Mouse (Mus musculus): ENCODE results near the gene Abhd13. TPM values are rescaled to one million over a fixed set of nuclear protein-coding genes. Genes with fewer than 3 reads are reported as not detected.

Gene Abhd13
- 19.5 and 22.2 TPM in 2 replicates for polyA plus RNA-seq (2014; fragmentation: Nextera tagmentation; extraction: Ambion mirVana)

- Histone ChIP-seq H3K27ac (replicated peaks; ENCODE audit: low read depth, low read length) (peak within 1 kb of the TSS; percentile 74), H3K4me2 (ENCODE audit: low read depth, low read length) (peak within 1 kb of the TSS; percentile 83), H3K4me3 (ENCODE audit: low read depth, low read length) (peak within 1 kb of the TSS; percentile 81), H3K9me3 (ENCODE audit: control insufficient read depth, low read length) (no peaks in the 10 kb centered on the region), H3K36me3 (ENCODE audit: control insufficient read depth, insufficient read depth, low read length) (peaks cover 6% of the 10 kb centered on the region), H3K9ac (ENCODE audit: low read depth, low read length) (peak within 1 kb of the TSS; percentile 88), H3K4me1 (ENCODE audit: control insufficient read depth, insufficient read depth, low read length) (peaks cover 27% of the 10 kb centered on the region), H3K27me3 (replicated peaks; ENCODE audit: control insufficient read depth, insufficient read depth, low read length) (no peaks in the 10 kb centered on the region)
- peak; percentile 79 for ATAC-seq (ENCODE audit: low read depth)
- WGBS = 0% methylated on average over 33 of the region's 68 CpGs
- peak; percentile 97 for DNase-seq (ENCODE audit: low spot score)
Measured at GRCm38 (mm10) chr8:9977573-9978314, at the start of gene Abhd13, which contains the start of gene Lig4. Gene Abhd13 (plus strand): TSS chr8:9977707. Gene Lig4 (minus strand): TSS chr8:9977686.

- Histone ChIP-seq H3K27me3 (replicated peaks; ENCODE audit: control insufficient read depth, insufficient read depth, low read length) (no peaks in the 10 kb centered on the region), H3K27ac (replicated peaks; ENCODE audit: low read depth, low read length) (no peak overlapping the region), H3K4me2 (ENCODE audit: low read depth, low read length) (no peak overlapping the region), H3K9me3 (ENCODE audit: control insufficient read depth, low read length) (no peaks in the 10 kb centered on the region), H3K36me3 (ENCODE audit: control insufficient read depth, insufficient read depth, low read length) (no peaks in the 10 kb centered on the region), H3K4me1 (ENCODE audit: control insufficient read depth, insufficient read depth, low read length) (no peaks in the 10 kb centered on the region), H3K9ac (ENCODE audit: low read depth, low read length) (no peak overlapping the region), H3K4me3 (ENCODE audit: low read depth, low read length) (no peak overlapping the region)
- ATAC-seq (ENCODE audit: low read depth) (no peak), DNase-seq (ENCODE audit: low spot score) (no peak)
- 68% methylated on average over 14 of the region's 14 CpGs for WGBS
Measured at GRCm38 (mm10) chr8:9929746-9930445, 47.6 kb upstream of the Abhd13 start.

GRCm38 (mm10) chr8:9932711-9933110 is 44.8 kb upstream of the Abhd13 start:
- no peak overlapping the region for H3K4me3 ChIP-seq (ENCODE audit: low read depth, low read length)
- no peaks in the 10 kb centered on the region for H3K36me3 ChIP-seq (ENCODE audit: control insufficient read depth, insufficient read depth, low read length)
- ATAC-seq (ENCODE audit: low read depth) (no peak), DNase-seq (ENCODE audit: low spot score) (no peak)
- no peaks in the 10 kb centered on the region for H3K4me1 ChIP-seq (ENCODE audit: control insufficient read depth, insufficient read depth, low read length)
- no peaks in the 10 kb centered on the region for H3K27me3 ChIP-seq (replicated peaks; ENCODE audit: control insufficient read depth, insufficient read depth, low read length)
- no peak overlapping the region for H3K4me2 ChIP-seq (ENCODE audit: low read depth, low read length)
- no peak overlapping the region for H3K27ac ChIP-seq (replicated peaks; ENCODE audit: low read depth, low read length)
- no peaks in the 10 kb centered on the region for H3K9me3 ChIP-seq (ENCODE audit: control insufficient read depth, low read length)
- no peak overlapping the region for H3K9ac ChIP-seq (ENCODE audit: low read depth, low read length)

GRCm38 (mm10) chr8:9934891-9935565 is 42.5 kb upstream of the Abhd13 start:
- WGBS = 34% methylated on average over 10 of the region's 10 CpGs
- Histone ChIP-seq H3K4me1 (ENCODE audit: control insufficient read depth, insufficient read depth, low read length) (no peaks in the 10 kb centered on the region), H3K9me3 (ENCODE audit: control insufficient read depth, low read length) (no peaks in the 10 kb centered on the region), H3K27ac (replicated peaks; ENCODE audit: low read depth, low read length) (no peak overlapping the region), H3K4me2 (ENCODE audit: low read depth, low read length) (no peak overlapping the region), H3K9ac (ENCODE audit: low read depth, low read length) (no peak overlapping the region), H3K36me3 (ENCODE audit: control insufficient read depth, insufficient read depth, low read length) (no peaks in the 10 kb centered on the region), H3K27me3 (replicated peaks; ENCODE audit: control insufficient read depth, insufficient read depth, low read length) (no peaks in the 10 kb centered on the region), H3K4me3 (ENCODE audit: low read depth, low read length) (no peak overlapping the region)
- ATAC-seq (ENCODE audit: low read depth) = no peak
- DNase-seq (ENCODE audit: low spot score) = peak; percentile 37

GRCm38 (mm10) chr8:9935574-9935973 is 41.9 kb upstream of the Abhd13 start:
- Histone ChIP-seq H3K9ac (ENCODE audit: low read depth, low read length) (no peak overlapping the region), H3K9me3 (ENCODE audit: control insufficient read depth, low read length) (no peaks in the 10 kb centered on the region), H3K36me3 (ENCODE audit: control insufficient read depth, insufficient read depth, low read length) (no peaks in the 10 kb centered on the region), H3K4me1 (ENCODE audit: control insufficient read depth, insufficient read depth, low read length) (no peaks in the 10 kb centered on the region), H3K4me2 (ENCODE audit: low read depth, low read length) (no peak overlapping the region), H3K27ac (replicated peaks; ENCODE audit: low read depth, low read length) (no peak overlapping the region), H3K27me3 (replicated peaks; ENCODE audit: control insufficient read depth, insufficient read depth, low read length) (no peaks in the 10 kb centered on the region), H3K4me3 (ENCODE audit: low read depth, low read length) (no peak overlapping the region)
- DNase-seq (ENCODE audit: low spot score) (no peak), ATAC-seq (ENCODE audit: low read depth) (no peak)
- WGBS = 69% methylated on average over 7 of the region's 7 CpGs

- 58% methylated on average over 10 of the region's 10 CpGs for WGBS
- Histone ChIP-seq H3K4me1 (ENCODE audit: control insufficient read depth, insufficient read depth, low read length) (no peaks in the 10 kb centered on the region), H3K36me3 (ENCODE audit: control insufficient read depth, insufficient read depth, low read length) (no peaks in the 10 kb centered on the region), H3K4me2 (ENCODE audit: low read depth, low read length) (no peak overlapping the region), H3K27me3 (replicated peaks; ENCODE audit: control insufficient read depth, insufficient read depth, low read length) (no peaks in the 10 kb centered on the region), H3K9me3 (ENCODE audit: control insufficient read depth, low read length) (no peaks in the 10 kb centered on the region), H3K9ac (ENCODE audit: low read depth, low read length) (no peak overlapping the region), H3K27ac (replicated peaks; ENCODE audit: low read depth, low read length) (no peak overlapping the region), H3K4me3 (ENCODE audit: low read depth, low read length) (no peak overlapping the region)
- no peak for DNase-seq (ENCODE audit: low spot score)
- no peak for ATAC-seq (ENCODE audit: low read depth)
Measured at GRCm38 (mm10) chr8:9949134-9949890, 28.2 kb upstream of the Abhd13 start.

GRCm38 (mm10) chr8:9958338-9958737 is 19.2 kb upstream of the Abhd13 start:
- Histone ChIP-seq H3K4me1 (ENCODE audit: control insufficient read depth, insufficient read depth, low read length) (no peaks in the 10 kb centered on the region), H3K36me3 (ENCODE audit: control insufficient read depth, insufficient read depth, low read length) (no peaks in the 10 kb centered on the region), H3K9ac (ENCODE audit: low read depth, low read length) (no peak overlapping the region), H3K9me3 (ENCODE audit: control insufficient read depth, low read length) (no peaks in the 10 kb centered on the region), H3K4me2 (ENCODE audit: low read depth, low read length) (no peak overlapping the region), H3K4me3 (ENCODE audit: low read depth, low read length) (no peak overlapping the region), H3K27me3 (replicated peaks; ENCODE audit: control insufficient read depth, insufficient read depth, low read length) (no peaks in the 10 kb centered on the region), H3K27ac (replicated peaks; ENCODE audit: low read depth, low read length) (no peak overlapping the region)
- DNase-seq (ENCODE audit: low spot score) (no peak), ATAC-seq (ENCODE audit: low read depth) (no peak)
- 63% methylated on average over 4 of the region's 4 CpGs for WGBS

GRCm38 (mm10) chr8:9959919-9960318 is 17.6 kb upstream of the Abhd13 start:
- ATAC-seq (ENCODE audit: low read depth) (no peak), DNase-seq (ENCODE audit: low spot score) (no peak)
- H3K4me1 ChIP-seq (ENCODE audit: control insufficient read depth, insufficient read depth, low read length) = no peaks in the 10 kb centered on the region
- H3K9ac ChIP-seq (ENCODE audit: low read depth, low read length) = no peak overlapping the region
- no peak overlapping the region for H3K4me2 ChIP-seq (ENCODE audit: low read depth, low read length)
- H3K4me3 ChIP-seq (ENCODE audit: low read depth, low read length) = no peak overlapping the region
- no peaks in the 10 kb centered on the region for H3K27me3 ChIP-seq (replicated peaks; ENCODE audit: control insufficient read depth, insufficient read depth, low read length)
- no peaks in the 10 kb centered on the region for H3K9me3 ChIP-seq (ENCODE audit: control insufficient read depth, low read length)
- no peak overlapping the region for H3K27ac ChIP-seq (replicated peaks; ENCODE audit: low read depth, low read length)
- 94% methylated on average over 2 of the region's 2 CpGs for WGBS
- H3K36me3 ChIP-seq (ENCODE audit: control insufficient read depth, insufficient read depth, low read length) = no peaks in the 10 kb centered on the region

All from embryonic facial prominence, embryonic 14.5 days (tissue).